ENCODE assay signal across 17 mouse cellular contexts in genomic region chr15:52438403-52438802, GRCm38 (mm10).
DNase-seq lines count a peak whose midpoint lies in the region.
"Had no signal": no experiment of that assay in that cellular context is flagged by ENCODE, and none has a peak within 500 bp of the region (broad histone marks: within the 10 kb centered on the region; RNA-seq: fewer than 3 reads in every experiment).

No protein-coding gene starts in this region.

- peak; percentile 16 for DNase-seq in layer of hippocampus, adult 11-12 months (ENCODE audit: low spot score)
- no peak for DNase-seq in layer of hippocampus, adult 9-10 months (ENCODE audit: low spot score)
- peak; percentile 43 for DNase-seq in layer of hippocampus, adult 9-11 months
- DNase-seq in layer of hippocampus, adult 8-10 months (ENCODE audit: low spot score in 2 of 2): no peak
- DNase-seq in right cerebral cortex, postnatal 25 days: peak; percentile 18
- no peak for DNase-seq in right cerebral cortex, postnatal 4 days
- no peak for DNase-seq in adrenal gland, postnatal 36 days
- DNase-seq: adrenal gland, postnatal 10 days; B cell, adult 2 months; cerebellum, adult 11-12 months; cerebellum, adult 8-10 months; cerebellum, postnatal 10 days; cerebellum, postnatal 36 days; embryo, embryonic 11 days; gastrocnemius, adult 2 months; gastrocnemius, postnatal 14 days; heart, adult 11 months had no signal

Comparison
In these comparisons a context has a peak if more than half of its experiments do, and no peak if none do; other contexts are left out.
1. DNase-seq: peak in layer of hippocampus, adult 11-12 months (single experiment), layer of hippocampus, adult 9-11 months (single experiment) and right cerebral cortex, postnatal 25 days (single experiment); none in layer of hippocampus, adult 9-10 months (single experiment), layer of hippocampus, adult 8-10 months (0 of 2), right cerebral cortex, postnatal 4 days (single experiment) and adrenal gland, postnatal 36 days (0 of 2).